Mouse (Mus musculus) gonadal fat pad, adult 2 months (tissue): Measurements from ENCODE around the gene Adcy1. TPM values are rescaled to one million over a fixed set of nuclear protein-coding genes. Genes with fewer than 3 reads are reported as not detected.

Experiments
- DNase-seq: peaks from one replicate; pipeline ENCODE4 v3.0.0-alpha.2; 2012; ENCODE audit warnings: low read depth
- polyA plus RNA-seq: library from polyadenylated mRNA; depleted of rRNA; stranded (reverse); fragments of >200 nt; gene quantifications from 2 replicates; pipeline ENCODE4 v1.2.3, GENCODE M21; 2012; rRNA removed

Adcy1 gene
- 0.49 and 1.0 TPM in 2 replicates for polyA plus RNA-seq

- DNase-seq: no peak
These were observed at the start of gene Adcy1 for GRCm38 (mm10) chr11:7063001-7063584. Gene Adcy1, plus strand, starts transcription at chr11:7063489.

GRCm38 (mm10) chr11:7016907-7017306 is 46.4 kb upstream of the Adcy1 start:
- no peak for DNase-seq

GRCm38 (mm10) chr11:7018078-7018477 is 45.2 kb upstream of the Adcy1 start:
- no peak for DNase-seq

- no peak for DNase-seq
These were observed 44.2 kb upstream of the Adcy1 start for GRCm38 (mm10) chr11:7019006-7019525.

- no peak for DNase-seq
These were observed 30.2 kb upstream of the Adcy1 start for GRCm38 (mm10) chr11:7033063-7033462.

- DNase-seq: no peak
These were observed 23.6 kb upstream of the Adcy1 start for GRCm38 (mm10) chr11:7039722-7040121.

- no peak for DNase-seq
These were observed 22.5 kb upstream of the Adcy1 start for GRCm38 (mm10) chr11:7040801-7041200.

- no peak for DNase-seq
These were observed 16.1 kb upstream of the Adcy1 start for GRCm38 (mm10) chr11:7047176-7047575.

- DNase-seq: no peak
These were observed 15.7 kb upstream of the Adcy1 start for GRCm38 (mm10) chr11:7047584-7047983.

DNA sequence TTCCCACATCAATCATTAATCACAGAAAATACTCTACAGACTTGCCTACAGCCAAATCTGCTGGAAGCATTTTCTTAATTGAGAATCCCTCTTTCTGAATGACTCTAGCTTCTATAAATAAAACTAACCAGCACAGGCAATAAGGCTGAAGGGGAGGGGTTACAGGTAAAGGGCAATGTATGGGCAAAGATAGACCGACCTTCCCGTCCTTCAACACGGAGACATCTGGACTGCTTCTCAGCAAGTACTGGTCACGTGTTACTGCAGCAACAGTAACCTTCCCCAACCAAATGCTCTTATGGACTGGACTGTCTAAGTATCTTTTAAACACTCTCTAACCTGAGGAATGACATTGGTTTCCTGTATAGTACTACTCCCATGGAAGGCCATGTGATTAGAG is 9.6 kb upstream of the Adcy1 start:
- no peak for DNase-seq

GRCm38 (mm10) chr11:7054662-7055265 is 8.5 kb upstream of the Adcy1 start:
- DNase-seq: no peak

DNA sequence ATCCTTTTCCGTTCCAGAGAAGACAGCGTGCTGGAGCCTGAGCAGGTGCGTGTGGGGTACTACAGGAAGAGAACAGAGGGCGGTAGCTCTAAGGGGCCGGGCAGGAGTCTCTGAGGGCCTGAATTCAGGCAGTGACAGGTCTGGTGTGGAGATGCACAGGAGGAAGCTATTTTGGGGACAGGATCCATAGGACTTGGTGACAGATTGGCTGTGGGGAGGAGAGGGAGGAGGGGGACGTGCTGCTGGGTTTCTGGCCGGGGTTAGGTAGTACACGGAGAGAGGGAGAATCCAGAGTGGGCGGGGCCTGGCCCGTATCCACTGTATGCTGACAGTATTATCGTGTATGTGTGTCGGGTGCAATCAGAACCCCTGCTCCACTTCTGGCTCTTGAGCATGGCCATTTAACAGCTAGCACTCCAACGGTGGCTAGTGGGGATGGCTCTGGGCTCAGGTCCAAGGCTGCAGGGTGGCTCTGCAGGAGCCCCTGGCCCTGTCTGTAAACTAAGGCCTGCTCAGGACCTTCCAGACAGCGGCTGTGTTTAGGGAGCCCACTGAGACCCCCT is 7.8 kb upstream of the Adcy1 start:
- DNase-seq: no peak

DNA sequence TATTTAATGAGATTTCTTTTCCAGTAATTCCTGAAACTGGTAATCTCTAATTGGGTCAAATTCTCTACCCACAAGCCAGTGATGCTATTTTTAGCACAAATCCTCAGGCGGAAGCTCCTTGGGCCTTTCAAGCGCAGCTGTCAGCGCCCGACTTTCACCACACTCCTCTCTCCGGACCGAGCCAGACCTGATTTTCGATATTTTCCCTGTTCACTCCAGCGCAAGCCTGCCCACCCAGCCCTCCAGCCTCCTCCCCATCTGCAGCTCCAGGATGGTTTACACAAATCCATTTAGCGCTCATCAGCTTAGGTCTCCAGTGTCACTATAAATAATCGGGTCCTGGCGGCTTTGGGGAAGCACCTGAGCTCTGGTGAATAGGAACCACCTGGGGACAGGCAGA is 7.2 kb upstream of the Adcy1 start:
- DNase-seq: no peak

- no peak for DNase-seq
These were observed 5.5 kb upstream of the Adcy1 start for GRCm38 (mm10) chr11:7057781-7058180.

- no peak for DNase-seq
These were observed 1.3 kb upstream of the Adcy1 start for GRCm38 (mm10) chr11:7061961-7062360.

GRCm38 (mm10) chr11:7062566-7062965 is 723 bp upstream of the Adcy1 start:
- no peak for DNase-seq

- no peak for DNase-seq
These were observed 485 bp downstream of the Adcy1 start for GRCm38 (mm10) chr11:7063681-7064267.

DNA sequence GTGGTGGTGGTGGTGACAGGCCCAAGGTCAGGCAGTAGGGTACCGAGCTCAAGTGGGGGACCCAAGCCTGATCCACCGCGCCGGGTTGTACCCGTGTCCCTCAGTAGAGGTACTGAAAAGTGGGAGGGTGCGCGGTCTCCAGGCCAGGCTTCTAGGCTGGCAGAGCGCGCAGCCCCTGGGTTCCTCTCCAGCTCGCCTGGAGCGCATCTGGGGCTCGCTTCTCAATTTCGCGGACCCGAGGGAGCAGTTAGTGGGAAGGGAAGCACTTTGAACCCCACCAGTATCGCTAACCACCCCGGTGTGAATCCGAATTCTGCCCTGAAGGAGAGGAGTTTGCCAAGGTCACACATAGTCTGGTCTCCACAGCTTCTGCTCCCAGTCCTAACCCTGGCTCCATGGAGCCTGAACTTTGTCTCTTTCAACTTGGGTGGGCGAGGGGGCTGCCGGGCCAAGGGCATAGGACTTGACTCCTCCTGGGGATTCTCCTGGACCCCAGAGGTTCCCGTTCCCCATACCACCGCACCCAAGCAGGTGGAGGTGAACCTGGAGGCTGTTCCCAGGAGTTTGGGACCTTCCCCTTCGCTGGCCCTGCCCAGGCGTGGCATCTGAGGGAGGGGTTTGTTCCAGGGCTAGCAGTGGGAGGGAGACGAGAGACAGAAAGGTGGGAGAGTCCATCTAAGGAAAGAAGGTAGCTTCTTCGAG is 1.3 kb downstream of the Adcy1 start:
- no peak for DNase-seq

DNA sequence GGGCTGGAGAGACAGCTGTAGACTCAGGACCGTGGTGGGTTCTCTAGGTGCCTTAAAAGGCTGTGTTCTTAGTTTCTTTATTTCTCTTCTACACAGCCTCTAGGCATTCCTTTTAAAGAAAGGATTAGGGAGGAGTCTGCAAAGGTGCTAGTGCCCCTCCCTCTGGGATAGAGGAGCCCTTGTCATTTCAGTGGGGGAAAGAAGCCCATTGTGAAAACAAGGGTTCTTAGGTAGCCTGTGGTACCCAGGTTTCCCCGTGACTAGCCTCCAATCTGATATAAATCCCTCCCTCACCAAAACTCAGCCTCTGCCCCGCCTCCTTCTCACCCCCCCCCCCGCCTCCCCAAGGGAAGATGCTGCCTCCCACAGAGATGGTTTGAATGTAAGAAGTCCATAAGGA is 2.1 kb downstream of the Adcy1 start:
- no peak for DNase-seq

GRCm38 (mm10) chr11:7065876-7066275 is 2.6 kb downstream of the Adcy1 start:
- no peak for DNase-seq

DNA sequence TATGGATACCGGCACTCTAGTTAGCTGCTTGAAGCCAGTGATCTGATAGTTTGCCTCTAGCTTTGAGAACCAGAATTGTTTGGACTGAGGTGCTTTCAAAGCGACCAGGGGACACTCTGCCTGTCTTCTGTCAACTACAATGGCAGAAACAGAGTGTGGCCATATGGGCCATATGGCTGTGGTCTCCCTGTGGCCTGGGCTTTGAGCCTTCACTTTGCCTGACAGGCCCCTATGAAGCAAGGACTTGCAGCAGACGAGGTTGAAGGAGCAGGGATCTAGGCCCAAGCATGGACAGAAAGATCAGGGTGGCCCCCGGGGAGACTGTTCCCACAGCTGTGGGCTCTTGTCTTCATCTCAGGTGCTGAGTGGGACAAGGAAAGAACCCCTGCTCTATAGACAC is 4.0 kb downstream of the Adcy1 start:
- no peak for DNase-seq

GRCm38 (mm10) chr11:7068479-7069235 is 5.4 kb downstream of the Adcy1 start:
- DNase-seq: no peak
